Mouse (Mus musculus): ENCODE data around the gene Ano2.

DNA sequence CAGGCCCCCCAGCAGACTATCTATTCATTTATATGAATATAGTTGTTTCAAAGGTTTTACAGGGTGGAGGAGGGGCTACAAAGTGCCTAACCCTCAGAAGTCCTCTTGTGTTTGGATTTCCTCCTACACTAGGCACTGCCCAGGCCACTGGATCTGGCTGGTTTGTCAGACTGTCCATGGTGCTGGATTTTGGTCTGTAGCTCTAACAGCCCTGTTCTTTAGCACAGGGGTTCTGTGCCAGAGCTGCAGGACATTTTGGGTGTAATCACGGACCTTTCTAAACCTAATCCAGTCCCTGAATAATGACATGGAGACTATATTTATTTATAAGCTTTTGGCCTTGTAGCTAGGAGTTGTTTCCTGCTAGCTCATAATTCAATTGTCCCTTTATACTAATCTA is 328.2 kb downstream of the Ano2 start:
- no peak for TF ChIP-seq CTCF (IDR thresholded peaks at IDR 0.05; ENCODE audit: low read depth)
- no peak for TF ChIP-seq EP300 (IDR thresholded peaks at IDR 0.05; ENCODE audit: low read depth)

Measured in liver, embryonic 14.5 days (tissue).